In genomic region chr4:149794966-149795477, GRCm38 (mm10) we compare ENCODE assay signal across 23 mouse cellular contexts. TPM values are rescaled to one million over a fixed set of nuclear protein-coding genes. Genes with fewer than 3 reads are reported as not detected.
DNase-seq lines count a peak whose midpoint lies in the region; TF ChIP-seq lines count a peak whose summit lies in the region.
"Had no signal": no experiment of that assay in that cellular context is flagged by ENCODE, and none has a peak within 500 bp of the region (broad histone marks: within the 10 kb centered on the region; RNA-seq: fewer than 3 reads in every experiment).

No protein-coding gene starts in this region.

- TF ChIP-seq RAD21 in MEL (IDR thresholded peaks at IDR 0.05; ENCODE audit: low read depth, low read length): no peak

- no peaks in the 10 kb centered on the region for H3K27me3 ChIP-seq in liver, adult 2 months (ENCODE audit: control insufficient read depth, insufficient read depth, low read length)
- no peaks in the 10 kb centered on the region for H3K27me3 ChIP-seq in MEL (ENCODE audit: control insufficient read depth in 1 of 2, insufficient read depth in 2 of 2, low read length in 2 of 2)
- H3K27me3 ChIP-seq: embryonic facial prominence, embryonic 13.5 days; forebrain, embryonic 15.5 days; hindbrain, embryonic 12.5 days; hindbrain, embryonic 15.5 days; Patski had no signal

- no peaks in the 10 kb centered on the region for H3K36me3 ChIP-seq in liver, adult 2 months (ENCODE audit: control insufficient read depth, insufficient read depth, low read length)
- peaks cover 0 to 37% of the 10 kb centered on the region in 2 experiments; a peak in 2 of 4 replicates for H3K36me3 ChIP-seq in MEL (ENCODE audit: control insufficient read depth in 1 of 2, insufficient read depth in 2 of 2, low read length in 2 of 2)
- H3K36me3 ChIP-seq: embryonic facial prominence, embryonic 10.5 days; embryonic facial prominence, embryonic 13.5 days; forebrain, embryonic 12.5 days; forebrain, embryonic 15.5 days; hindbrain, embryonic 12.5 days; hindbrain, embryonic 15.5 days had no signal

- TF ChIP-seq POLR2A in liver, adult 2 months (IDR thresholded peaks at IDR 0.05; ENCODE audit: extremely low read depth, insufficient read depth, low read length): no peak
- TF ChIP-seq POLR2A in MEL (IDR thresholded peaks at IDR 0.05; ENCODE audit: control insufficient read depth in 1 of 2, insufficient read depth in 1 of 2, low read depth in 1 of 2, low read length in 2 of 2, poor library complexity in 1 of 2): no peak

- no peak for TF ChIP-seq EP300 in MEL (IDR thresholded peaks at IDR 0.05; ENCODE audit: low read depth in 1 of 2, low read length in 2 of 2)

- H3K4me3 ChIP-seq in liver, adult 2 months (ENCODE audit: insufficient read depth, low read depth, low read length): no peak overlapping the region
- H3K4me3 ChIP-seq in MEL (ENCODE audit: control insufficient read depth in 1 of 2, insufficient read depth in 1 of 2, low read depth in 2 of 2, low read length in 2 of 2): no peak overlapping the region
- H3K4me3 ChIP-seq: embryonic facial prominence, embryonic 10.5 days; embryonic facial prominence, embryonic 13.5 days; erythroblast, embryonic 14.5 days; forebrain, embryonic 12.5 days; forebrain, embryonic 15.5 days; heart, adult 2 months; hindbrain, embryonic 12.5 days; hindbrain, embryonic 15.5 days had no signal

- H3K27ac ChIP-seq in liver, adult 2 months (replicated peaks; ENCODE audit: insufficient read depth, low read depth, low read length): peak overlapping the region; percentile 60
- peak overlapping the region; percentile 16; the same call in 1 of the 2 replicates for H3K27ac ChIP-seq in MEL (ENCODE audit: control insufficient read depth, low read depth, low read length)
- H3K27ac ChIP-seq: embryonic facial prominence, embryonic 10.5 days; embryonic facial prominence, embryonic 13.5 days; forebrain, embryonic 12.5 days; forebrain, embryonic 15.5 days; heart, adult 2 months; hindbrain, embryonic 12.5 days; hindbrain, embryonic 15.5 days had no signal

- no peak overlapping the region for H3K9ac ChIP-seq in liver, adult 2 months (ENCODE audit: low read depth, low read length)
- H3K9ac ChIP-seq in MEL (ENCODE audit: control insufficient read depth, low read depth, low read length, poor library complexity, severe bottlenecking): no peak overlapping the region
- H3K9ac ChIP-seq: embryonic facial prominence, embryonic 13.5 days; forebrain, embryonic 12.5 days; forebrain, embryonic 15.5 days; hindbrain, embryonic 12.5 days; hindbrain, embryonic 15.5 days had no signal

- no peak for TF ChIP-seq CTCF in liver, adult 2 months (IDR thresholded peaks at IDR 0.05; ENCODE audit: low read depth, low read length)
- TF ChIP-seq CTCF in MEL (IDR thresholded peaks at IDR 0.05 in 2 of 3, conservative IDR thresholded peaks at IDR 0.05 in 1 of 3; ENCODE audit: control insufficient read depth in 1 of 3, insufficient read depth in 1 of 3, low read depth in 2 of 3, low read length in 3 of 3, poor library complexity in 1 of 3, severe bottlenecking in 1 of 3): no peak

- 69% methylated on average over 7 of the region's 7 CpGs for WGBS in liver, adult 2 months

- no peak for DNase-seq in liver, adult 2 months (ENCODE audit: extremely low read depth, low read depth, low spot score)
- DNase-seq in liver (no peak), ES-CJ7 (ENCODE audit: low read depth, low spot score) (peak; percentile 58), MEL (ENCODE audit: low read depth, low spot score) (no peak)
- no peak for DNase-seq in cerebellum, adult 11 months
- no peak for DNase-seq in urinary bladder, postnatal 14 days (ENCODE audit: low spot score)
- DNase-seq: adrenal gland, adult 8-10 months; adrenal gland, postnatal 36 days; cerebellum, adult 11-12 months; cerebellum, adult 8-10 months; cerebellum, postnatal 10 days; cerebellum, postnatal 36 days; embryo, embryonic 11 days; gastrocnemius, postnatal 25 days; heart, adult 2 months had no signal

- peaks cover 47% of the 10 kb centered on the region for H3K4me1 ChIP-seq in liver, adult 2 months (ENCODE audit: control insufficient read depth, insufficient read depth, low read length)
- peaks cover 27 to 54% of the 10 kb centered on the region in 2 experiments for H3K4me1 ChIP-seq in MEL (ENCODE audit: control insufficient read depth in 1 of 2, insufficient read depth in 2 of 2, low read length in 2 of 2)
- H3K4me1 ChIP-seq: forebrain, embryonic 15.5 days had no signal

- no peaks in the 10 kb centered on the region for H3K9me3 ChIP-seq in MEL (replicated peaks; ENCODE audit: insufficient read depth, low read length)
- H3K9me3 ChIP-seq: embryonic facial prominence, embryonic 10.5 days; embryonic facial prominence, embryonic 13.5 days; forebrain, embryonic 12.5 days; forebrain, embryonic 15.5 days; hindbrain, embryonic 12.5 days; hindbrain, embryonic 15.5 days had no signal

- H3K79me2 ChIP-seq in liver, adult 2 months (ENCODE audit: control insufficient read depth, insufficient read depth, low read length): no peaks in the 10 kb centered on the region
- no peaks in the 10 kb centered on the region for H3K79me2 ChIP-seq in MEL (ENCODE audit: control insufficient read depth, insufficient read depth, low read length, poor library complexity)

TF ChIP-seq in MEL, 35 proteins besides CTCF, POLR2A, EP300 and RAD21:
- TF ChIP-seq KAT2A (conservative IDR thresholded peaks at IDR 0.05; ENCODE audit: low read depth, low read length): no peak
- TF ChIP-seq BHLHE40 (IDR thresholded peaks at IDR 0.05; ENCODE audit: borderline replicate concordance, low read depth, low read length): no peak
- no peak for TF ChIP-seq MAX (IDR thresholded peaks at IDR 0.05; ENCODE audit: low read length)
- no peak for TF ChIP-seq ETS1 (IDR thresholded peaks at IDR 0.05; ENCODE audit: low read depth, low read length)
- TF ChIP-seq UBTF (IDR thresholded peaks at IDR 0.05; ENCODE audit: borderline replicate concordance, insufficient read depth, low read depth, low read length): no peak
- TF ChIP-seq ZC3H11A (IDR thresholded peaks at IDR 0.05; ENCODE audit: low read depth, low read length): no peak
- TF ChIP-seq TCF12 (IDR thresholded peaks at IDR 0.05; ENCODE audit: low read depth, low read length): no peak
- TF ChIP-seq ZKSCAN1 (IDR thresholded peaks at IDR 0.05; ENCODE audit: low read depth, low read length): no peak
- TF ChIP-seq USF1 (IDR thresholded peaks at IDR 0.05; ENCODE audit: low read depth, low read length): no peak
- TF ChIP-seq E2F4 (IDR thresholded peaks at IDR 0.05; ENCODE audit: borderline replicate concordance, low read depth, low read length): no peak
- TF ChIP-seq SIN3A (IDR thresholded peaks at IDR 0.05; ENCODE audit: low read length): no peak

RNA-seq across cellular contexts. Expression of gene Slc25a33, which starts 20.9 kb away (rescaled TPM):
- total RNA-seq in liver, adult 2 months (2014; rRNA removed): 14.3 and 21.5 TPM in 2 replicates
- 11.0 and 12.7 TPM in 2 replicates for polyA plus RNA-seq in liver, adult 2 months (2012; rRNA removed)
- total RNA-seq in MEL (2012; rRNA removed): 20.6 and 21.4 TPM in 2 replicates
- 100 to 1,000 TPM in 1 of 2 experiments, 10 to 100 TPM in 1; 24.8 to 103 TPM for polyA plus RNA-seq in MEL (2012; ENCODE audit: insufficient read depth in 1 of 2, insufficient read length in 2 of 2, low read depth in 1 of 2, low replicate concordance in 2 of 2, missing spikeins in 1 of 2)

RNA-seq across cellular contexts. Expression of gene Tmem201, which starts 57.2 kb away (rescaled TPM):
- 6.5 and 8.2 TPM in 2 replicates for total RNA-seq in liver, adult 2 months (2014; rRNA removed)
- polyA plus RNA-seq in liver, adult 2 months (2012; rRNA removed): 23.4 and 25.2 TPM in 2 replicates
- total RNA-seq in MEL (2012; rRNA removed): 28.3 and 31.5 TPM in 2 replicates
- polyA plus RNA-seq in MEL (2012; ENCODE audit: insufficient read depth in 1 of 2, insufficient read length in 2 of 2, low read depth in 1 of 2, low replicate concordance in 2 of 2, missing spikeins in 1 of 2): 10 to 100 TPM in 1 of 2 experiments, not detected in 1; 60.6 TPM
